Mouse (Mus musculus) olfactory bulb, adult 2 months (tissue): ENCODE measurements around the gene Trmt13. TPM values are rescaled to one million over a fixed set of nuclear protein-coding genes. Genes with fewer than 3 reads are reported as not detected.

Source experiments
- H3K27ac ChIP-seq: fragments of 200-500 bp; 2 replicates; pipeline ENCODE4 v1.5.1; 2012; ENCODE audit warnings: low read depth, low read length; ENCODE audit not compliant: insufficient read depth
- H3K4me1 ChIP-seq: fragments of 200-500 bp; 2 replicates; pipeline ENCODE4 v1.6.1; 2012; ENCODE audit warnings: low read length; ENCODE audit not compliant: control insufficient read depth, insufficient read depth
- H3K4me3 ChIP-seq: fragments of 200-500 bp; 2 replicates; pipeline ENCODE4 v1.5.1; 2012; ENCODE audit warnings: mild to moderate bottlenecking, low read depth, low read length, moderate library complexity; ENCODE audit not compliant: insufficient read depth
- CTCF ChIP-seq: fragments of 200-500 bp; IDR thresholded peaks from 2 replicates; pipeline ENCODE4 v1.5.1; 2012; ENCODE audit warnings: low read depth, mild to moderate bottlenecking, low read length, moderate library complexity; ENCODE audit not compliant: insufficient read depth
- POLR2A ChIP-seq: fragments of 200-500 bp; IDR thresholded peaks from 2 replicates; pipeline ENCODE4 v1.6.1; 2012; ENCODE audit warnings: mild to moderate bottlenecking, low read depth, low read length, moderate library complexity; ENCODE audit not compliant: insufficient read depth
- WGBS: fragments of 180-500 bp; shearing (Covaris S2); methylation state at CpG from one replicate; pipeline ENCODE4 v1.1.7; 2018; 5-methylcytosine and 5-hydroxymethylcytosine counted together
- polyA plus RNA-seq: library from polyadenylated mRNA; stranded (reverse); fragments of >200 nt; gene quantifications from 2 replicates; pipeline ENCODE4 v1.2.4, GENCODE M21; 2012; ENCODE audit warnings: low replicate concordance; ENCODE audit not compliant: missing spikeins, insufficient read depth, insufficient read length

Trmt13 gene
- polyA plus RNA-seq, 1 experiment = not detected

GRCm38 (mm10) chr3:116653278-116653945 lies 39.0 kb upstream of the Trmt13 start:
- WGBS = 55% methylated on average over 5 of the region's 5 CpGs
- Histone ChIP-seq H3K4me1 (peaks cover 5% of the 10 kb centered on the region; the same call in 1 of the 2 replicates), H3K27ac (no peak overlapping the region), H3K4me3 (no peak overlapping the region)
- TF ChIP-seq CTCF (no peak), POLR2A (no peak)

DNA sequence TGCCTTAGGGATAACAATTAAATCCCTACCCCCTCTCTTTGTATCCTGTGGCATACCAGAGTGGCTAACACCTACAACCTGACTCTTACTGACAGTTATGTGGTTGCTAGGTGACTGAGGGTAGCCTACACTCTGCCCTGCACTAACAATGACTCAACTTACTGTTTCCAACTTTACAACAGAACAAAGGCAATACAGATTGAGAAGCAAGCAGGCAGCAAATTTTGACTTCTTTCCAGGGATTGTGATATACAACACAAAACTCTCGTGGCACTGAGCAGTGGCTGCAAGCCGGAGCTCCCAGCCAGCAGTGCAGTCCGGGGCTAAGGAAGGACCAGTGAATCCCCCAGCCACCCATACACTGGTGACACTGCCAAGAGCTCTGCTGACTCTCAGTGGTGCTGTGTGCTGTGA lies 37.7 kb upstream of the Trmt13 start:
- TF ChIP-seq POLR2A = no peak
- TF ChIP-seq CTCF = no peak
- 30% methylated on average over 3 of the region's 3 CpGs for WGBS
- Histone ChIP-seq H3K4me1 (peaks cover 5% of the 10 kb centered on the region; the same call in 1 of the 2 replicates), H3K4me3 (no peak overlapping the region), H3K27ac (no peak overlapping the region)

DNA sequence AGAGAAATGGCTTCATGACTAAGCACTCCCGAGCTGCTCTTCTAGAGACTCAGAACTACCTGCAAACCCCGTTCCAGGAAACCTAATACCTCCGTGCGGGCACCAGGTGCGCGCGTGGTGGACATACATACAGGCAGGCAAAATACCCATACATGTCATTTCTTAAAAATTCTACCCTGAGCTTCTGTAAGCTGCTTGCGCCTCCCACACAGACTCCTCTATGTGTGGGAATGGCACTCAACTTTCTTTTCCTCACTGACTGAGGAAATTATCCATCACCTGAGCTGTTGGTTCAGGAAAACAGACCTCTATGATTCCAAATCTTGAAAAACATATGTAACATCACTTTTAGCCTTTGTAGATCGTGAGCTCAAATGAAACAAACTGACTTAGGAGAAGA lies 36.3 kb upstream of the Trmt13 start:
- TF ChIP-seq CTCF = no peak
- no peak for TF ChIP-seq POLR2A
- H3K27ac ChIP-seq = no peak overlapping the region
- H3K4me1 ChIP-seq = peaks cover 3% of the 10 kb centered on the region; the same call in 1 of the 2 replicates
- 95% methylated on average over 9 of the region's 9 CpGs for WGBS
- H3K4me3 ChIP-seq = no peak overlapping the region

DNA sequence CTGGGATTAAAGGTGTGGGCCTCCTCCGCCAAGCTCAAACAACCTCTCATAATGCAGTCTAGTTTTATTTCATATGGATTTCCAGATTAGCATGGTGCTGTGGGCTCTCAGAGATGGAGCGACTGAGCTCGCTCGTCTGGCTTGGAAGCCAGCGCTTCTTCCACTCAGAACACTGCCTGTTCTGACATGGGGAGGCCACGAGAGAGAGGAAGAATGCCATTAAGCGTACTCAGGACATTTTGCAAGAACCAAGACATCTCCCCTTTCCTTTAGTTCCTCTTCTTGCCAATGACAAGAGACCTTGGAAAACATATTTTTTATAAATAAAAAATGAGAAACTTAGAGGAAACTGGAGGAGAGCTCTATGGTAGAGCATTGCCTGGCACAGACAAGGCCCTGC lies 34.4 kb upstream of the Trmt13 start:
- TF ChIP-seq POLR2A (no peak), CTCF (no peak)
- Histone ChIP-seq H3K27ac (no peak overlapping the region), H3K4me1 (peaks cover 3% of the 10 kb centered on the region; the same call in 1 of the 2 replicates), H3K4me3 (no peak overlapping the region)
- 94% methylated on average over 7 of the region's 7 CpGs for WGBS

DNA sequence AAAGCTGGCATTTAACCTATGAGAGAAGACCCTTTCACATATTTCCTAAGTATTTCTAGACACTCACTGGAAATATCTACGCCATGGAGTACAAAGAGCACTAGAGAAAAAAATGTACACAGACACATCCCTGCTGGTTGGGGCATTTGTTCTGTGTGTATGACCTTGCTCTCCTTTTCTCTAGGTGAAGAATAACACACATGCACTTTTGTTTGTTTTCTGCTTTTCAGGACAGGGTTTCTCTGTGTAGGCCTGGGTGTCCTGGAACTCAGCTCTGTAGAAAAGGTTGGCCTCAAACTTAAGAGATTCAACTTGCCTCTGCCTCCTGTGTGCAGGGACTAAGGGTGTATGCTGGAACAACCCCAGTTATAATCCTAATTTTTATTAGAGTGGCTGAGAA lies 32.0 kb upstream of the Trmt13 start:
- H3K4me3 ChIP-seq = no peak overlapping the region
- no peak overlapping the region for H3K27ac ChIP-seq
- TF ChIP-seq POLR2A (no peak), CTCF (no peak)
- 100% methylated on average over 1 of the region's 1 CpGs for WGBS
- H3K4me1 ChIP-seq = no peaks in the 10 kb centered on the region

GRCm38 (mm10) chr3:116642373-116642772 lies 28.0 kb upstream of the Trmt13 start:
- WGBS = 91% methylated on average over 2 of the region's 2 CpGs
- TF ChIP-seq CTCF = no peak
- TF ChIP-seq POLR2A = no peak
- no peak overlapping the region for H3K27ac ChIP-seq
- no peaks in the 10 kb centered on the region for H3K4me1 ChIP-seq
- no peak overlapping the region for H3K4me3 ChIP-seq

DNA sequence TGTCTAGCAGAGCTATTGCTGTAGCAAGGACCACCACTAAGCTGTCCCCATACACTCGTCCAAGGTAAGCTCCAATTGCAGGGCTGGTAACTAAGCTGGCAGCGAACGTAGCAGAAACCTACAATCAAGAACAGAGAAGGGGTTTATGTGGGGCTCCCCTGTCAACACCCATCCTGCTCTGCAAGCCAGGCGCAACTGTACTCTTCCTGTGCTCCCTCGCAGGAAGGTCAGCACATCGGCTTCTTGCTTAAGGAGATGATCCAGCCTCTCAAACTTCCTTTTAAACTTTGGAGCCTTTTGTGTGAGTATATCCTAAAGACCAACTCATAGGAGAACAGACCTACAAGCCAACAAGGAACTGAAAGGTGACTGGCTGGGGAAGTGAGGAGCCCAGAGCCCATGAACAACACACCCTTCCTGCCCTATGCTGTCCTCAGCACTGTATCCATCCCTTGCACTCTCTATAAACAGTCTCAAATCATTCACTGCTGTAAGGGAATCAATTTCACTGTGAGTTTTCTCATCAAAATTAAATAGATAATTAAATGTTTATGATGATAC lies 27.5 kb upstream of the Trmt13 start:
- H3K4me3 ChIP-seq = no peak overlapping the region
- TF ChIP-seq POLR2A (no peak), CTCF (no peak)
- no peaks in the 10 kb centered on the region for H3K4me1 ChIP-seq
- H3K27ac ChIP-seq = no peak overlapping the region
- 88% methylated on average over 6 of the region's 6 CpGs for WGBS

- no peak overlapping the region for H3K27ac ChIP-seq
- H3K4me3 ChIP-seq = no peak overlapping the region
- H3K4me1 ChIP-seq = peaks cover 2% of the 10 kb centered on the region; the same call in 1 of the 2 replicates
- TF ChIP-seq CTCF (no peak), POLR2A (no peak)
- 73% methylated on average over 1 of the region's 1 CpGs for WGBS
These were observed 25.6 kb upstream of the Trmt13 start for GRCm38 (mm10) chr3:116640024-116640423.

GRCm38 (mm10) chr3:116638572-116638971 lies 24.2 kb upstream of the Trmt13 start:
- TF ChIP-seq POLR2A (no peak), CTCF (no peak)
- H3K4me3 ChIP-seq = no peak overlapping the region
- no peak overlapping the region for H3K27ac ChIP-seq
- peaks cover 2% of the 10 kb centered on the region; the same call in 1 of the 2 replicates for H3K4me1 ChIP-seq
- WGBS = 88% methylated on average over 7 of the region's 7 CpGs
